Mouse (Mus musculus) kidney, adult 2 months (tissue): ENCODE data around the gene Polr2e. TPM values are rescaled to one million over a fixed set of nuclear protein-coding genes. Genes with fewer than 3 reads are reported as not detected.

ENCODE experiments used
- DNase-seq: peaks from one replicate; pipeline ENCODE4 v3.0.0; 2021
- H3K27ac ChIP-seq: fragments of 200-500 bp; 2 replicates; pipeline ENCODE4 v1.5.1; 2012; ENCODE audit warnings: low read depth, low read length, control low read depth, inconsistent platforms; ENCODE audit not compliant: insufficient read depth
- H3K27me3 ChIP-seq: fragments of 200-500 bp; replicated peaks from 2 replicates; pipeline ENCODE4 v1.6.1; 2012; ENCODE audit warnings: mild to moderate bottlenecking, moderate library complexity, low read length, inconsistent platforms; ENCODE audit not compliant: control insufficient read depth, insufficient read depth
- H3K36me3 ChIP-seq: fragments of 200-500 bp; 2 replicates; pipeline ENCODE4 v1.6.1; 2012; ENCODE audit warnings: mild to moderate bottlenecking, moderate library complexity, low read length, inconsistent platforms; ENCODE audit not compliant: control insufficient read depth, insufficient read depth
- H3K4me1 ChIP-seq: fragments of 200-500 bp; 2 replicates; pipeline ENCODE4 v1.6.1; 2011; ENCODE audit warnings: low read length; ENCODE audit not compliant: control insufficient read depth, insufficient read depth
- H3K4me3 ChIP-seq: fragments of 200-500 bp; 2 replicates; pipeline ENCODE4 v1.5.1; 2011; ENCODE audit warnings: mild to moderate bottlenecking, low read depth, low read length, control low read depth; ENCODE audit not compliant: insufficient read depth
- CTCF ChIP-seq: fragments of 200-500 bp; conservative IDR thresholded peaks from 2 replicates; pipeline ENCODE4 v1.5.1; 2011; ENCODE audit warnings: low read depth, mild to moderate bottlenecking, control low read depth, low read length, moderate library complexity, mixed read lengths; ENCODE audit not compliant: insufficient read depth, insufficient read length
- POLR2A ChIP-seq: fragments of 200-500 bp; IDR thresholded peaks from one replicate; pipeline ENCODE4 v1.6.1; 2011; ENCODE audit warnings: low read depth, low read length, control low read depth
- WGBS: fragments of 180-500 bp; shearing (Covaris S2); methylation state at CpG from one replicate; pipeline ENCODE4 v1.1.7; 2018; 5-methylcytosine and 5-hydroxymethylcytosine counted together
- polyA plus RNA-seq: library from polyadenylated mRNA; depleted of rRNA; stranded (reverse); fragments of >200 nt; gene quantifications from 2 replicates; pipeline ENCODE4 v1.2.3, GENCODE M21; 2012

The Polr2e gene
- polyA plus RNA-seq, 1 experiment, result 235 TPM

DNA sequence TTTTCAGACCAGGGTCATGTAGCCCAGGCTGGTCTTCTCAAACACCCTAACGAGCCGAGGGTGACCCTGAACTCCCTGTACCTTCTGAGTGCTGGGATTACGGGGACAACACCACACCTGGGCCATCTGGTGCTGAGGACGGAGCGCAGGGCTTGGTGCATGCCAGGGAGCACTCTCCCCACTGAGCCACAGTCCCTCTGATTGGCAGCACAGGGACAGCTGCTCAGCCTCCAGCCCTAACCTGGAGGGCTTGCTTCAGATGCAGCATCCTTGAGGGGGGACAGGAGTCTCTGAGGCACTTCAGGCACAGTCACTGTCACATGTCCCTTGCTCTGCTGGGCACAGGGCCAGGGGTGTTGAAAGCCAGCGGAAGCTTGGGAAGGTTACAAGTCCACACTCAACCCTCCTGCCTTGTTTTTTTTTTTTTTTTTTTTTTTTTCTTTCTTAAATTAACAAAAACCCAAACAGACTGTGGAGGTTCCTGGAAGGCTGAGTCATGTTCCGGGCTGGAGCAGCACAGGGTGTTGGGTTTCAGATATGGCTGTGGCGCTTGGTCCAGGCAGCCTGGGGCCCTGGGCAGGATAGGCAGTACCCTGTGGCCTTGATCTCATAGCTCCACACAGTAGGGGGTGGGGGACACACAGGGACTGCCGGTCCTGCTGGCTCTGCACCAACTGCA, 31.4 kb upstream of the Polr2e start:
- TF ChIP-seq POLR2A, result no peak
- no peak for TF ChIP-seq CTCF
- Histone ChIP-seq H3K4me3 (no peak overlapping the region), H3K36me3 (no peaks in the 10 kb centered on the region), H3K27me3 (no peaks in the 10 kb centered on the region), H3K4me1 (peaks cover 37% of the 10 kb centered on the region), H3K27ac (peak overlapping the region; percentile 84)
- peak; percentile 96 for DNase-seq
- 38% methylated on average over 9 of the region's 9 CpGs for WGBS

DNA sequence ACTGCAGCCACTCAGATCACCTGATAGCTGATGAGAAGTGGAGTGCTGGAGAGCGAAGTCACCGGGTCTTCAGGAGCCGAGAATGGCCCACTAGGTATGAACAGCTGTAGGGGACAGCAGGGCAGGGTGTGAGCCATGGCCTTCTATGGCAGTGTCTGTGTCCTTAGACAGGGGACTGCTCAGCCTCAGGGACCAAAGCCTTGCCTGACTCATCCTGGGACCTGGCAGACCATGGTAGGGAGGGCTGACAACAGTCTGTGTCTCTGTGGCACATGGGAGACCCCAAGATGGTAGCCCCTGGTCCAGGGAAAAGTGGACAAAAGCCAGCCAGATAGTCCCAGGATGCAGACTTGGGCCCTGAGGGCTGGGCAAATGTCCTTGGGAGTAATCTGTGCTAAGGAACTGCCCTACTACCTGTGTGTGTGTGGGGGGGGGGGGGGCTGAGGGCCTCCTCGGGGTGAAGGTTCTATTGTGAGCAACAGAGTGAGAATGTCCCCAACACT, 30.4 kb upstream of the Polr2e start:
- no peaks in the 10 kb centered on the region for H3K36me3 ChIP-seq
- H3K4me1 ChIP-seq, result peaks cover 37% of the 10 kb centered on the region
- H3K27me3 ChIP-seq, result no peaks in the 10 kb centered on the region
- DNase-seq, result no peak
- WGBS, result 83% methylated on average over 4 of the region's 4 CpGs
- no peak overlapping the region for H3K27ac ChIP-seq
- H3K4me3 ChIP-seq, result no peak overlapping the region
- no peak for TF ChIP-seq CTCF
- TF ChIP-seq POLR2A, result no peak

DNA sequence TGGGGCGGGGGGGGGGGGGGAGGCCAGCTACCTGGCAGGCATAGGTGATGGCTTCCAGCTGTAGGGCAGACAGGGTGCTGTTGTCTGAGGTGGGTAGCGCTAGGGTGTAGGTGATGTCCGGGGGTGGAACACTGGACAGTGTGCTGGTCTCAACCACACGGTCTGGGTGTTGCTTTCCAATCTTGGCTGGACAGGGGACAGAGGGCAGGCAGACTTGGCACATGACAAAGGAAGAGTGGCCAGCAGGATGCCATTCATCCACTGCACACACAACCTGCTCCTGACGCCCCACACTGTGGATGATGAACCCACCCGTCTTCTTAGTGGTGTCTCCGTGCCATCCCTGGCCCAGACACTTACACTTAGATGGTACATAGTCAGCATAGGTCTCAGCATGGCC, 29.7 kb upstream of the Polr2e start:
- Histone ChIP-seq H3K27me3 (no peaks in the 10 kb centered on the region), H3K36me3 (no peaks in the 10 kb centered on the region), H3K27ac (no peak overlapping the region), H3K4me1 (peaks cover 34% of the 10 kb centered on the region), H3K4me3 (no peak overlapping the region)
- 77% methylated on average over 7 of the region's 7 CpGs for WGBS
- peak; percentile 57 for DNase-seq
- TF ChIP-seq CTCF (no peak), POLR2A (no peak)

DNA sequence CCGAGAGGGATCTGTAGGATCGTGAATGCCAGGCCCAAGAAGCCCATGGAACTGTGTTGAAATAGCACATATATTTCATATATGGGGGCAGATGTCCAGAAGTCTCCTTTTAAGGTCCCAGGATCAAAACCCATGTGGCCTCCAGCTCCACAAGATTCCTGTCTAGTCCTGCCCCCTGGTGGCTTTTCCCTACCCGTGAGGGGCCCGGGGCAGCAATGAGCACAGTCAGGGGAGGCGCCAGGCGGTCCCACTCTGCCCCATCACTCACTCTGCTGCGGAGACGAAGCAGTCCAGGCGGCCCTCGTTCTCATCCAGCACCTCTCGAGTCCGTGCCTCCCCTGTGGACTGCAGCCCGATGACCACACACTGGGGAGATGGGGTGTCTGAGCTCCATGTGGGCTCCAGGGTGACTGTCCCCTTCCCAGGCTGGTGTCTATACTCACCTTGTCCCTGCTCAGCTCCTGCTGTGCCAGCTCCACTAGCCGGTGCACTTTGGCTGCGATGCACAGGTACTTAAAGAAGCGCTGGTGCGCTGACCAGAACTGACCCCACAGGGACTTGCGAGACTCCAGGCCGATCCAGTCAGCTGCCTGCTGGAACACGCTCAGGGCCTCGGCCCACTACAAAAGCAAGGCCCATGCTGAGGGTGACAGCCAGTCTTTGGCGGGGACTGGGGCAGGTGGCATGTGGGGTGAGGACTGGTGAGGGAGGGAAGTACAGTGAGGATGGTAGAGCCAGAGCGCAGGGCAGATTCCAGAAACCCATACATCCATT, 24.5 kb upstream of the Polr2e start:
- TF ChIP-seq CTCF (0 out of 2 replicates have a peak, but pooled peaks have one; percentile 13), POLR2A (no peak)
- Histone ChIP-seq H3K4me3 (no peak overlapping the region), H3K27ac (no peak overlapping the region), H3K27me3 (no peaks in the 10 kb centered on the region), H3K36me3 (no peaks in the 10 kb centered on the region), H3K4me1 (no peaks in the 10 kb centered on the region)
- WGBS, result 77% methylated on average over 23 of the region's 23 CpGs
- DNase-seq, result no peak

DNA sequence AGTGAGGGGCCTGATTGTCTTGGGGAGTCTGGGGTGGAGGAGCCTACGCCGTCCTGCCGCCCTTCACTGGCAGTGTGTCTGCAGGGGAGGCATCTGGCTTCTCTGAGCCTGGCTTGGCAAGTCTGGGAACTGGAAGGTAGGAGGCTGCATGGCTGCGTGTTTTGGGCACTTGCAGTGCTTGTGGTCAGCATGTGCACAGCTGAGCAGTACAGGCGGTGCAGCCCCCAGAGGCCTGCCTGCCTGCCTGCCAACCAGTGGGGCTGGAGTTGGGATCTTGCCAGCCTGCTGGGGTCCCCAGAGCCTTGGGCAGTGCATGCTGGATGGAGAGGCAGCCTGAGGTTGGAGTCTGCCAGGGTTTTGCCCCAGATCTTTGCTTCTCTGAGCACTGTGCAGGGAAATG, 23.5 kb upstream of the Polr2e start:
- no peaks in the 10 kb centered on the region for H3K36me3 ChIP-seq
- TF ChIP-seq POLR2A, result no peak
- no peak for TF ChIP-seq CTCF
- no peak for DNase-seq
- H3K27ac ChIP-seq, result no peak overlapping the region
- 97% methylated on average over 5 of the region's 5 CpGs for WGBS
- no peaks in the 10 kb centered on the region for H3K4me1 ChIP-seq
- no peak overlapping the region for H3K4me3 ChIP-seq
- H3K27me3 ChIP-seq, result no peaks in the 10 kb centered on the region

DNA sequence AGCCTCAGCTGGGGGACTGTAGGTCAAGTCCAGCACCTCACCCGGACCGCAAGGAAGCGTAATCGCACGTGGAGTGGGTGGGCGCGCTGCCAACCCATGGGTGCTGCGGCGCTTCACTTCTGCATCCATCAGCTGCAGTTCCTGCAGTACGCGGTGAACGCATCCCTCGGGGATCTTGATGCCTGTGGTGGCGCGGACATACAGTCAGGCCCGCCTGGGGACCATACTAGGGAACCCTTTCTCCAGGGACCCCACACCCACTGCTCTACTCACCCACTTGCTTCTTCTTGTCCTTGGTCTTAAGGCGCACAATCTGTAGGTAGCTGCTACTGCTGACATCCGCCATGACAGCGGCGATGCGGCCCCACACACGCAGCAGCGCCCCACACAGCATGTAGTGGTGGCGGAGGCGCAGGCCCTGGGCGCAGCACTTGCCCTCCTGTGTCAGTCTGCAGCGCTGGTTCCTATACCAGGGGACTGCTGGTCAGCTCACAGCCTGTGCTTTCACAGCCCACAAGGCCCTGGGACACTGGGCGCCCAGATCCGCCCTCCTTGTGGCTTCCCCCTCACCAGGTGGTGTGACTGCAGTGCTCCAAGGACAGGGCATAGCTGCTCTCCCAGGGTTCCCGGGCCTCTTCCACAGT, 18.2 kb upstream of the Polr2e start:
- TF ChIP-seq CTCF, result no peak
- TF ChIP-seq POLR2A, result no peak
- 75% methylated on average over 30 of the region's 30 CpGs for WGBS
- peaks cover 11% of the 10 kb centered on the region; the same call in 1 of the 2 replicates for H3K4me1 ChIP-seq
- H3K4me3 ChIP-seq, result no peak overlapping the region
- H3K27ac ChIP-seq, result no peak overlapping the region
- no peaks in the 10 kb centered on the region for H3K27me3 ChIP-seq
- DNase-seq, result peak; percentile 53
- H3K36me3 ChIP-seq, result peaks cover 4% of the 10 kb centered on the region

DNA sequence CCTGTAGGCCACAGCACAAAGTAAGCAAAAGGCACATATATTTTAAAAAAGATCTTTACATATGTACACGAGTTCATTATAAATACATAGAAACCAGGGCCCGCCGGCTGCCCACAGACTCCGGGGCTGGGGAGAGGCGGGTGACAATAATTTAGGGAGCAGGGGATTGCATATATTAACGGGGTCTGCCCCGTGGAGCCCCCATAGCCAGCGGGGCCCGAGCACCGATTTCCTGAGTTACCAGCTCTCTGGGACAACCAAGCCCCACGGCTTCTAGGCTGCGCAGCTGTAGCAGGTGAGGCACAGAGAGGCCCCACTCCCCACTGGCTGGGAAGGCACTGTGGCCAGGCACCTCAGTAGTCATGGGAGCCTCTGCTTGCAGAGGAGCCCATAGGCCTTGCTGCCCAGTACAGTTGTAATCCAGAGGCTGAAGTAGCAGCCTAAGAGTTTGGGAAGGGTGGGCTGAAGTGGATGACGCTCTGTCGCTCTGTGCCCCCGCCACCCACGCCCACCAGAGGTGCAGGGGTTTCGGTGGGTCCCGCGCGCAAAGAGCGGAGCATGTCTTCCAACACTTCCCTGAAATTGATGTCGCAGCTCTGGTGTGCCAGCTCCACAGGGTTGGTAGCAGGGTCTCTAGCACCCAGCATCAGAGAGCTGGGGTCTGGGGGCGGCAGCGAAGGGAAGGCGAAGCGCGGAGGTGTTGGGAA, 17.5 kb upstream of the Polr2e start:
- TF ChIP-seq POLR2A (peak; percentile 16), CTCF (no peak)
- no peak for DNase-seq
- WGBS, result 86% methylated on average over 27 of the region's 27 CpGs
- Histone ChIP-seq H3K27me3 (no peaks in the 10 kb centered on the region), H3K4me1 (peaks cover 15% of the 10 kb centered on the region), H3K4me3 (no peak overlapping the region), H3K27ac (no peak overlapping the region), H3K36me3 (peaks cover 4% of the 10 kb centered on the region)
